Mouse (Mus musculus) mammary gland, adult 2 months (tissue): Measurements from ENCODE around the gene Pid1. TPM values are rescaled to one million over a fixed set of nuclear protein-coding genes. Genes with fewer than 3 reads are reported as not detected.

ENCODE experiments used
- polyA plus RNA-seq: library from polyadenylated mRNA; depleted of rRNA; stranded (reverse); fragments of >200 nt; gene quantifications from 2 replicates; pipeline ENCODE4 v1.2.3, GENCODE M21; 2012; ENCODE audit warnings: low replicate concordance; rRNA removed

The Pid1 gene
- polyA plus RNA-seq, result 12.0 and 20.6 TPM in 2 replicates

GRCm38 (mm10) chr1:84363967-84364366 is at the start of gene Pid1:
Gene Pid1 (minus strand): TSS chr1:84364180.

